Mouse (Mus musculus): ENCODE data around the gene Olfr654.
A peak's percentile ranks its signal among the peaks of the same experiment; 100 is the strongest.

The Olfr654 gene

DNA sequence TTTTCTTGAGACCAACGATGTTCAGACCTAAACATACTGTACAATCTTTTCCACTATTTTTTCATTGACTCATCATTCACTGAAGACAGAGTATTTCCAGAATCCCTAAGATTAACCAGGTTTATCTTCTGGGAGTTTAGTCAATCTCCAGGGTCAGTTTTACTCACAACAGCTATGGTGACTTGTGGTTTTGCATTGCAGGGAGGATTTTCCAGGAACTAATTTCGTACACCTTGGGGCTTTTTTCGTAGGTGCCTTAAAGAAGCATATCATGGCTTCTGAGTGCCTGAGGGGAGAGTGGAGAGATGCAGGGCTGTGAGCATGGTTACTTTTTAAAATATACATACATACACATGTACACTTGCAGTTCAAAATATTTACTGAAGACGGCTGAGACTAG is at the start of gene Olfr654:
Gene Olfr654 (plus strand): TSS at position 301 of the 400 bp plus-strand sequence.
- no peak for DNase-seq

DNA sequence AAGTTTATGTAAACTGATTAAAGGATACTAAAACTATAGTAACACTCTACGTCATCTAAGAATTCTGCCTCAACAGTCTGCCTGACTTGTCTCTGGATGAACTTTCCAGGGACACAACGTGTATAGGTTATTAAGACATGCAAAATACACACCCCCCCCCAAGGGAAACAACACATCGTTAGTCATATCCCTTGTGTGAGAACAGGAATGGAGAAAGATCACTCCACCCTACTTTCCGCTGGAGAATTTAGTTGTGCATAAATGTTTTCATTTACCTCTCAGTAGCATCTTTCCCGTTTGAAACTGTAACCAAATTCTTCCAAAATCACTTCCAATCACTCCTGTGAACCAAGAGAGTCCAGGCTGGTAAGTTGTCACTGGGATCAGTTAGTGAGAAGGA is 37.0 kb upstream of the Olfr654 start, which contains the start of gene Olfr651:
Gene Olfr651 (plus strand): TSS at position 301 of the 400 bp plus-strand sequence.
- no peak for DNase-seq

DNA sequence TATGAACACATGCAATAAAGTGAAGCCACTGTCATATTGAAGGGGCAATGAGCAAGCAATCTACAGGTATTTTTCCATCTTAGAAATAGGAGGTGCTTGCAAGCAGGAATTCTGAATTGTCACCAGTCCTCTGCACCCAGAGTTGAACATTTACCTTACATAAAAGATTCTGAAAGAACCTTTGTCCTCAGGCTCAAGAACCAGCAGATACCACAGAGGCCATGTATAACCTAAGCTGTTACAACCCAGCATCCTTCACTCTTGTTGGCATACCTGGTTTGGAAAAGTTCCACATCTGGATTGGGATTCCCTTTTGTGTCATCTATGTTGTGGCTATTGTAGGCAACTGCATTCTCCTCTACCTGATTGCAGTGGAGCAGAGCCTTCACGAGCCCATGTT is 34.1 kb upstream of the Olfr654 start:
- DNase-seq: no peak

DNA sequence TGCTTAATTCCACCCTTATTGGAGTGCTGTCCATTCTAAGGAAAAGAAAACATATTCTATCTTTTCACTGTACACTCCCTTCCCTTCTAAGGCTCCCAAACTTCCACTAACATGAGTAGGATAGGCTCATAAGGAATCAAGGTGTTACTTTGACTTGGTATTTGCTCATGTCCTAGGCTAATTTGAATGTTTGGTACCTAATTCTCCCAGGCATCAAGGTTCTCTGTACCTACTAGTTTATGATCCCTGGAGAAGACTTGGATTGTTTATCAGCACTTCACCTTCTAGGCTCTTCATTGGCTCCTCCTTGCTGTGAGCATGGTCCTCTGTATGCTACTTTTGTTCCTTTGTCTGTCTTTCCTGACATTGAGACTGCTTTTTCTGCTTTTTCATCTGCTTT is 26.2 kb upstream of the Olfr654 start, which contains the start of gene Olfr652:
Gene Olfr652 (plus strand): TSS at position 301 of the 400 bp plus-strand sequence.
- DNase-seq: no peak

DNA sequence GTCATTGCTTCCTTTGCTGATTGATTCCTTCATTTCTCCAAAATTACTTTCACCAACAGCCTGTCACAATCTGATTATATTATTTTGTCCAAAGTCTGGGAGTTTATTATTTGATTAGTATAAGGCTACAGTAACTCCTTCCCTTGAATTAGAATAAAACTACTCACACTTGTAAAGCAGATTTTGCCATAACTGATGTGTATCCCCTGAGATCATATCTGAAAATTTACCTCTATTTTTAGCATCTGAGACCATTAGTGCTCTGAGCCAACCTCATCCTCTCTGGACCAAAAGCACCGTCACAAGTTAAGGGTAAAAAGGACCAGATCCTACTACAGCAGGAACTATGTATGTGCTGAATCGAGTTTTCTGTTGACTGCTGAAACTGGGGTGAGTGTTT is 9.8 kb upstream of the Olfr654 start, which contains the start of gene Olfr653:
Gene Olfr653 (plus strand): TSS at position 301 of the 400 bp plus-strand sequence.
- no peak for DNase-seq

DNA sequence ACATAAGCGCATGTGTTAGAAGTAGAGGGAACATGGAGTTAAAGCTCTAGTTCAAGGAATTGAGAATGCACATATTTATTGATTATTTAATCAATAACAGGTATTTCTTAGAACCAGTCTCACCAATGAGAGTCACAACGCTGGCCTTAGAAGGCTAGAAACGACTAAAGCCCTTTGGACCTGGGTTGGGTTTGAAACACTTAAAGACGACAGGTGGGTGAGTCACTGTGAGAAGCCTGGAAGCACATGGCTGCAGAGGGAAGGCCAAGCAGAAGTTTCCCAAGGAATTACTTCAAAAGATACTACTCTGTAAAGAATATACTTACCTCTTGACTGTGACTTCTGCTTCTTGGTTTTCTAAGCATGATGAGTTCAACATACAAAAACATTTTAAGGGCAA is 6.0 kb upstream of the Olfr654 start:
- no peak for DNase-seq

DNA sequence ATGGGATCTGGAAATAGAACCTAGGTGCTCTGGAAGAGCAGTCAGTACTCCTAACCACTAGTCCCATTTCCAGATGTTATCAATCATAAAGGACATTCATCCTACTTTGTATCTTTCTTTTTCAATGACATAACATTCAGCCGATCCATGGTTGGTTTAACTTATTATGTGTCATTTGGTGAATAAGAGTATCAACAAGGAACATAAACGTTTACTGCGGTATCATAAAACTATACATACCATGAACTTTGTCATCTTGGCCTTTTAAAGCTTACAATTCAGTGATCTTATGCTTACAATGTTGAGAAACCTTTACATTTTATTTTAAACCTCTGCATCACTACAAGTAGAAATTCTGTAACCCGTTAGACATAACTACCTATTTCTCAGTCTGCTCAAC is 5.4 kb upstream of the Olfr654 start:
- DNase-seq: no peak

DNA sequence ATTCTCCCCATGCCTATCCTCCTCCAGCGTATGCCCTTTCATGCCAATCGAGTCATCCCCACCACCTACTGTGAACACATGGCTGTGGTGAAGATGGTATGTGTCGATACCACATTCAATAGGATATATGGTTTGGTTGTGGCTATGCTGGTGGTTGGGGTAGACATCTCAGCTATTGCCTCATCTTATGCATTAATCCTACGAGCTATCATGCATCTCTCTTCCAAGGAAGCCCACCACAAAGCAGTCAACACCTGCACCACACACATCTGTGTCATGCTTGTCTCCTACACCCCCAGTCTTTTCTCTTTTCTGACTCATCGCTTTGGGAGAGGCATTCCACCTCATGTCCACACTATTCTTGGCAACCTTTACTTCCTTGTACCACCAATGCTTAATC is 1.4 kb downstream of the Olfr654 start:
- no peak for DNase-seq

DNA sequence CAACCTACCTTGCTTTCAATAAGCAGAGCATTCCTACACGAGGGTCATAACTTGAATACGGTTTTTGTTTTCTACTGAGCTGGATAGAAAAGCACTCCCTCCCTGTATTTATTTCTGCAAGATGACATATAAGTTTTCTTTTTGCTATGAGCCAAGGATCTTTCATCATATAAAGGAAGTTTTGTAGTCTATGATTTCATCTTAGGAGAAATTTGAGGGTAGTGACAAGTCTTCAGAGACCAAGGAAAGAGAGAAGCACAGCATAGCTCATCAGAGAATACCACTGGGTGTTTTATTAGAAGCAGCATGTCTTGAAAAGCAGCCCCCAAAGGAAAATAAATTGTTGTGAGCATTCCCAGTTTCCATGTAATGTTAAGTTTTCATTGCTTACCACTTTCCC is 14.9 kb downstream of the Olfr654 start, which contains the start of gene Olfr655:
Gene Olfr655 (minus strand): TSS at position 101 of the 400 bp plus-strand sequence.
- no peak for DNase-seq

DNA sequence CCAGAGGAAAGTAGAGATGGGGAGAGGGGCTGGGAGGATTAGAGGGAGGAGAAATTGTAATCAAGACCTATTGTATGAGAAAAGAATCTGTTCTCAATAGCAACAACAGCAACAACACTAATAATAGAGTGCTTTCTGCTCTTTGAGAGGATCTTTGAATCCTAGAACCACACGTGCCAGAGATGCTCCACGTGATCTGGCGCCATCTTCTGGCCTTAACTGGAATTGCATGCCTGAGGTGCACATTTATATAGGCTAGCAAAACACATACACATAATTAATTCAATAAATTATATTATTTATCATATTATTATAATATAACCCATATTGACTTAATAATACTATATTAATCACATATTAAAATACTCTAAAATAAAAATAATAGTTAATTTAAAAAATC is 16.3 kb downstream of the Olfr654 start:
- DNase-seq: peak; percentile 2

DNA sequence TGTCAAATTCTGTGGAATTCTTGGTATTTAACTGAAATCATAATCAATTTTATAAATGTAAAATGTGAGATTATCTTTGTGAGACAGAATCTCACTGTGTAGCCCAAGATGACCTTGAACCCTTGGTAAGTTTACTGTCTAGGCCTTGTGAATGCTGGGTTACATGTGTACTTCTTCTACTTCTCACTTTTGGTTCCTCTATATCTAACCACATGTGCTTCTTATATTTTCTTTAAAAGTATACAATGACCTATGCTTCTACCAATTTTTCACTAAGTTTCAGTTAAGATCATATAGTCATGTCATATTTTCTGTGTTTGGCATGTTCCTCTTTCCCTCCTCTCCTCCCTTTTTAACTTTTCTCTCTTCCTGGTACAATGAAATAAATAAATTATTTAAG is 17.9 kb downstream of the Olfr654 start:
- no peak for DNase-seq

DNA sequence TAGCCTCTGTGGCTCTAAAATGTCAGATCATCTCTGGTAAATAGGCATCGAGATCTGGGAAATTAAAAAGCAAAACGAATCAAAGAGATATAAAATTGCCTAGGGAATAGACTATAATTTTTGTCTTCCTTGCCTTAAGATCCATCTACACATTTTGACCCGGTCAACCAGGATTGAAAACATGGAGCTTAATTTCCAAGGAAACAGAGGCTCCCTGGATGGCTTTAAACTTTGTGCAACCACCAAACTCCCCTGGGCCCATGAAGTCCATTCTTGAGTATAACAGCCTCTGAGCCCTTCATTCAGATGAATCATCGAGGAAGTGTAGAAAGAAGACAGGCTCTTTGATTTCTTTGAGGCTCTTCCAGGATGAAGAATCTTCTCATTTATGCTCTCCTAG is 26.8 kb downstream of the Olfr654 start, which contains the start of gene Olfr656:
Gene Olfr656 (plus strand): TSS at position 301 of the 400 bp plus-strand sequence.
- no peak for DNase-seq

DNA sequence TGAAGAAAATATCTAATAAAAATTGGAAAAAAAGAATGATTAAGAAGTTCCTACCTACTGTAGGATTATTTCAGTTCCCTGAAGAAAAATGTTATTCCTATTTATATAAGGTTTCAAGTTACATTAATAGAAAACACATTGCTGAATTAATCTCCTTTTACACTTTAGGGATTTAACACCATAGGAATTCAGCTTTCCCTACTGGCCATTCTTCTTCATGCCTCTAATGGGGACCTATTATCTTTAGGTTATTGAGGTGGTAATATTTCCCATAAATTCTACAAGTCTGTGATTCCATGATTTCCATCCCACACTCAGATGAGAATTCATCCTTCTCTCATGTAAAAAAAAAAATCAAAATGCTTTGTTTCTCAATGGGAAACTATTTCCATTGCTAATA is 37.7 kb downstream of the Olfr654 start, which contains the start of gene Olfr657:
Gene Olfr657 (plus strand): TSS at position 301 of the 400 bp plus-strand sequence.
- DNase-seq: no peak
